Mouse (Mus musculus) olfactory bulb, adult 2 months (tissue): Measurements from ENCODE around the gene Prom1.

Experiments used
- CTCF ChIP-seq: fragments of 200-500 bp; IDR thresholded peaks from 2 replicates; pipeline ENCODE4 v1.5.1; 2012; ENCODE audit warnings: low read depth, mild to moderate bottlenecking, low read length, moderate library complexity; ENCODE audit not compliant: insufficient read depth
- POLR2A ChIP-seq: fragments of 200-500 bp; IDR thresholded peaks from 2 replicates; pipeline ENCODE4 v1.6.1; 2012; ENCODE audit warnings: mild to moderate bottlenecking, low read depth, low read length, moderate library complexity; ENCODE audit not compliant: insufficient read depth

GRCm38 (mm10) chr5:43953241-43953640 is 148.6 kb downstream of the Prom1 start:
- TF ChIP-seq CTCF (no peak), POLR2A (no peak)
